Mouse (Mus musculus) heart, embryonic 11.5 days (tissue): ENCODE results near the gene Zc3h15. TPM values are rescaled to one million over a fixed set of nuclear protein-coding genes. Genes with fewer than 3 reads are reported as not detected.

ENCODE experiments used
- ATAC-seq: fragments of 200-750 bp; cut with Nextera tagmentation; replicated peaks from 2 replicates; pipeline ENCODE4 v1.8.0; 2017; ENCODE audit warnings: moderate library complexity; ENCODE audit not compliant: insufficient number of reproducible peaks, low FRiP score, low TSS enrichment
- H3K27ac ChIP-seq: fragments of 300-500 bp; sonication (generic); 2 replicates; pipeline ENCODE4 v1.5.1; 2014; ENCODE audit warnings: mild to moderate bottlenecking, low read depth, low read length
- H3K27me3 ChIP-seq: fragments of 300-500 bp; sonication (generic); 2 replicates; pipeline ENCODE4 v1.6.1; 2014; ENCODE audit warnings: mild to moderate bottlenecking, low read length, mixed read lengths; ENCODE audit not compliant: control insufficient read depth, insufficient read depth
- H3K36me3 ChIP-seq: fragments of 300-500 bp; sonication (generic); 2 replicates; pipeline ENCODE4 v1.6.1; 2014; ENCODE audit warnings: mild to moderate bottlenecking, low read length, moderate library complexity, mixed read lengths; ENCODE audit not compliant: control insufficient read depth, insufficient read depth
- H3K4me1 ChIP-seq: fragments of 300-500 bp; sonication (generic); 2 replicates; pipeline ENCODE4 v1.6.1; 2014; ENCODE audit warnings: low read length; ENCODE audit not compliant: control insufficient read depth, insufficient read depth
- H3K4me2 ChIP-seq: fragments of 300-500 bp; sonication (generic); 2 replicates; pipeline ENCODE4 v1.6.1; 2014; ENCODE audit warnings: mild to moderate bottlenecking, moderate library complexity
- H3K4me3 ChIP-seq: fragments of 300-500 bp; sonication (generic); 2 replicates; pipeline ENCODE4 v1.5.1; 2014; ENCODE audit warnings: low read depth, low read length
- H3K9ac ChIP-seq: fragments of 300-500 bp; sonication (generic); 2 replicates; pipeline ENCODE4 v1.6.1; 2014; ENCODE audit warnings: mild to moderate bottlenecking, low read depth, low read length, moderate library complexity
- H3K9me3 ChIP-seq: fragments of 300-500 bp; sonication (generic); replicated peaks from 2 replicates; pipeline ENCODE4 v1.6.1; 2016; ENCODE audit warnings: low read length; ENCODE audit not compliant: control insufficient read depth
- WGBS: fragments of 180-500 bp; shearing (Covaris S2); extraction: QIAGEN DNeasy Blood & Tissue Kit; methylation state at CpG from one replicate; pipeline ENCODE4 v1.1.7; 2014; ENCODE audit not compliant: insufficient replicate concordance; 5-methylcytosine and 5-hydroxymethylcytosine counted together
- polyA plus RNA-seq: library from polyadenylated mRNA; unstranded; fragments of >200 nt; fragmentation: Nextera tagmentation; extraction: Ambion mirVana; gene quantifications from 2 replicates; pipeline ENCODE4 v1.2.1, GENCODE M21; 2014

Zc3h15 gene
- polyA plus RNA-seq: 109 and 141 TPM in 2 replicates

- H3K4me1 ChIP-seq: peaks cover 2% of the 10 kb centered on the region; the same call in 1 of the 2 replicates
- H3K27ac ChIP-seq: peak within 1 kb of the TSS; percentile 90
- under 1% methylated on average over 87 of the region's 100 CpGs for WGBS
- H3K27me3 ChIP-seq: no peaks in the 10 kb centered on the region
- peak within 1 kb of the TSS; percentile 77 for H3K4me3 ChIP-seq
- no peaks in the 10 kb centered on the region for H3K36me3 ChIP-seq
- H3K9ac ChIP-seq: peak within 1 kb of the TSS; percentile 95
- H3K4me2 ChIP-seq: peak within 1 kb of the TSS; percentile 71
- H3K9me3 ChIP-seq: no peaks in the 10 kb centered on the region
- ATAC-seq: peak; percentile 99
Measured at GRCm38 (mm10) chr2:83644276-83645252, at the start of gene Zc3h15. TSS of gene Zc3h15 (plus strand) at chr2:83644435.

DNA sequence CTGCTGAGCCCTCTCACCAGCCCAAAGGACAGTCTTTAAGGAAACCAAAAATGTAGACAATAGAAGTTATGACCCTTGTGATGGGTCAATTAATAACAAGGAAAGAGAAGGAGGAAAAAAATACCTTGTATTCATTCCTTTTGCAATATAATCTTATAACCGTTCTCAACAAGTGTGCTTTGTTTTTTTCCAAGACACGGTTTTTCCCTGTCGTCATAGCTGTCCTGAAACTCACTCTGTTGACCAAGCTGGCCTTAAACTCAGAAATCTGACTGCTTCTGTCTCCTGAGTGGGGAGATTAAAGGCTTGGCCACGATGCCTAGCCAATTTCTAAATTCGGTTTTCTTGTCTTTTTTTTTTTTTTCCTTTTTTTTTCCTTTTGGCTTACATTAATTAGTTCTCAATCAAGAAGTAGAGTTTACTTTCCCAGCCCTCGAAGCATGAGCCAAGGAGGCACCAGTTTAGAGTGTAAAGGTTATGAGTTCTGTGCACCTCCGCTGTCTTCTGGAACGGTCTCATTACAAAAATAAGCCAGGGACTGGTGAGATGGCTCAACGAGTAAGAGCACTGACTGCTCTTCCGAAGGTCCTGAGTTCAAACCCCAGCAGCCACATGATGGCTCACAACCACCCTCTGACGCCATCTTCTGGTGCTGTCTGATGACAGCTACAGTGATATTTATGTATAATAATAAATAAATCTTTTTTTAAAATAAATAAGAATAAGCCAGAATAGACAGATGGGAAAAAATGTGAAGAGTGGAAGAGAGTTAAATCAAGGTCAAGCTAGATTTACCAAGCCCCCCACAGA lies 23.5 kb upstream of the Zc3h15 start:
- Histone ChIP-seq H3K9ac (no peak overlapping the region), H3K4me2 (no peak overlapping the region), H3K4me3 (no peak overlapping the region), H3K27ac (no peak overlapping the region), H3K9me3 (no peaks in the 10 kb centered on the region), H3K36me3 (no peaks in the 10 kb centered on the region), H3K4me1 (no peaks in the 10 kb centered on the region), H3K27me3 (no peaks in the 10 kb centered on the region)
- 87% methylated on average over 11 of the region's 11 CpGs for WGBS
- ATAC-seq: no peak

- 74% methylated on average over 4 of the region's 4 CpGs for WGBS
- H3K4me1 ChIP-seq: no peaks in the 10 kb centered on the region
- no peak overlapping the region for H3K27ac ChIP-seq
- no peak for ATAC-seq
- no peaks in the 10 kb centered on the region for H3K9me3 ChIP-seq
- H3K9ac ChIP-seq: no peak overlapping the region
- H3K36me3 ChIP-seq: no peaks in the 10 kb centered on the region
- no peaks in the 10 kb centered on the region for H3K27me3 ChIP-seq
- H3K4me3 ChIP-seq: no peak overlapping the region
- no peak overlapping the region for H3K4me2 ChIP-seq
Measured at GRCm38 (mm10) chr2:83621511-83621910, 22.7 kb upstream of the Zc3h15 start.

DNA sequence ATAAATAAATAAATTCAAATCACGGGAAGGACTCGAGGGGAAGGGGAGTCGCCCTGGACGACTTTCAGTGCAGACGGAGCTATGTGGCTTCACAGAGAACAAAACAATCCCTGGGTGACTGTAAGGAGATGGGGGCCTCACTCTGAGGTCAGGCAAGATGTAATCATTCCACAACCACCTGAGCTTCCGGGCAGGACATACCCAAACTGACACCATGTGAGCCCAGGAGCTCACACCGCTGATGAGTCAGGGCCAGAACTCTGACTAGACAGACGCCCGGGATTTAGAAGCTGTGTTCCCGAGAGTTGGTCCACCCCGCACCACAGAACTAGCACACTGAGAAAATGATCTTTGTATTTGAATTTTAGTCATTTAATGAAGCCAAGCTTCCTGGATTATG lies 21.4 kb upstream of the Zc3h15 start:
- Histone ChIP-seq H3K4me1 (no peaks in the 10 kb centered on the region), H3K9me3 (no peaks in the 10 kb centered on the region), H3K4me2 (peak overlapping the region; percentile 25), H3K27ac (no peak overlapping the region), H3K4me3 (no peak overlapping the region), H3K9ac (no peak overlapping the region), H3K36me3 (no peaks in the 10 kb centered on the region), H3K27me3 (no peaks in the 10 kb centered on the region)
- ATAC-seq: no peak
- 41% methylated on average over 11 of the region's 11 CpGs for WGBS

DNA sequence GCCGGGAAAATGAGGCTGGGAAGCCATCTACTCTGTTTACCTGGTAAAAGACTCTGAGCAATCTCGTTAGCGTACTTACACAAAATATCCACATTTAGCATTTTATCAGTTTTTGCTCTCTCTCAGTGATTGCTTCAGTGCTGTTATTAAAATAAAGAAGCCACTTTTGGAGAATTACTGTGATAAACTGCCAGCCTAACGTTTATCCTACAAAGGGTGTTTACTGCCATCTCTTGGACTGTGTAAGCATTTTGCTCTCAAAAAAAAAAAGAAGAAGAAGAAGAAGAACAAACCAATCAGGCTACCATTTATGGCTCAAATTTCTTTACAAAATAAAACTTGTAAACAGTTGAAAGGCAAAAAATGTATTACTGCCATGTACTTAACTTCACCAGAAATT lies 20.2 kb upstream of the Zc3h15 start:
- no peaks in the 10 kb centered on the region for H3K9me3 ChIP-seq
- no peaks in the 10 kb centered on the region for H3K27me3 ChIP-seq
- no peaks in the 10 kb centered on the region for H3K36me3 ChIP-seq
- no peak overlapping the region for H3K9ac ChIP-seq
- no peak overlapping the region for H3K4me2 ChIP-seq
- no peak overlapping the region for H3K4me3 ChIP-seq
- no peaks in the 10 kb centered on the region for H3K4me1 ChIP-seq
- no peak overlapping the region for H3K27ac ChIP-seq
- no peak for ATAC-seq
- 74% methylated on average over 4 of the region's 4 CpGs for WGBS

DNA sequence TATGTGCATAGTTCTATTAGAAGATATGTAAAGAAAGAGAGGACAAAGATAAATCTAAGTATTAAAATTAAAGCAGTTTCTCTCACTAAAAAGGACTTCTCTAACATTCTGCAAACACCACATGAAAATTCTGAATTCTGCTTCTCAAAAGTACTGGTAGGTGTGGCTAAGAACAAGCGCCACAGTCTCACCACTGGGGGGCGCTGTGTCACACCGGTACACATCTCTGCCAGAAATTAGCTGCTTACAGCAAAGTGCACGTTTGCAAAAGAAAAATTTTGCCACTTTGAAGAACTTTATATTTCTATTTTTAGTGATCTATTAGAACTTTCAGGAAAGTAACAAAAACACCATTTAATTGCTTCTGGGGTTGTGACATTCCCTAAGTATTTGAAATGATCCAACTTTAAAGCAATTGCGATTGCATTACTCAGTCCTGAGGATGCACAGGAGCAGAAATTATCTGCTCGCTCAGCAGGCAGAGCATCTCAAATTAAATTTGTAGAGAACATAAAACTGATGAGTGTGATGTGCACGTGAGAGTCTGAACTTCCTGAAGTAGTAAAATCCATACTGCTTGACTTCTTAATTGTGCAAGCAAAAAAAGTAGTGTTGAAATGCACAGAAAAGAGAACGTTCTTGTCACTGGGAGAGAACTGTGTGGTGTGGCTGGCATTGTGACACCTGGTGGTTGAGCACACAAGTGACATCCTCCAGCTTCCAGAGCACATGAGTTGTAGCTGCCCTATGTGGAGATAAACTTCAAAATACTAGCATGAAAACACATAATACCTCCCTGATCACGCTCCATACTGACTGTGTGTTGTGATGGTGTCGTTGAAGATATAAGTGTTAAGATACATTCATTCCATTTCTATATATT lies 18.8 kb upstream of the Zc3h15 start:
- Histone ChIP-seq H3K27ac (no peak overlapping the region), H3K4me2 (peak overlapping the region; percentile 38), H3K27me3 (no peaks in the 10 kb centered on the region), H3K4me3 (no peak overlapping the region), H3K4me1 (no peaks in the 10 kb centered on the region), H3K9me3 (no peaks in the 10 kb centered on the region), H3K36me3 (no peaks in the 10 kb centered on the region), H3K9ac (no peak overlapping the region)
- 29% methylated on average over 10 of the region's 10 CpGs for WGBS
- no peak for ATAC-seq

DNA sequence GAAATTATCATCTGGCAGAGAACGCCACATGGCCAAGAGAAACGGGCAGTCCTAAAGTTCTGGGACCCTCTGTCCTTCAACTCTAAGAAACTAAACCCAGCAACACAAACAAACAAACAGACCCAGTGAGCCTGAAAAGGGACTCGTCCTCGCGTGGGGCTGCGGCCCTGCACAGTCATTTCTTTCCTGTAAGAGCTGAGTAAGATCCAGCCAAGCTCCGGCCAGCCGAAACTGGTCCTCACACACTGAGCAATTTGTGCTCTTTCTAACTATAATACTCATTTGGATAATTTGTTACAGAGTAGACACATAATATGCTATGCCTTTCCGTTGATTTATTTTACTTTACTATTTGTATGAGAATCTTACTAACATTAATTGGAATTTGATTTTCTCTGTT lies 17.4 kb upstream of the Zc3h15 start:
- H3K9me3 ChIP-seq: no peaks in the 10 kb centered on the region
- no peak overlapping the region for H3K4me3 ChIP-seq
- no peak overlapping the region for H3K9ac ChIP-seq
- H3K36me3 ChIP-seq: no peaks in the 10 kb centered on the region
- ATAC-seq: no peak
- H3K27me3 ChIP-seq: no peaks in the 10 kb centered on the region
- no peak overlapping the region for H3K4me2 ChIP-seq
- 81% methylated on average over 9 of the region's 9 CpGs for WGBS
- no peaks in the 10 kb centered on the region for H3K4me1 ChIP-seq
- no peak overlapping the region for H3K27ac ChIP-seq

DNA sequence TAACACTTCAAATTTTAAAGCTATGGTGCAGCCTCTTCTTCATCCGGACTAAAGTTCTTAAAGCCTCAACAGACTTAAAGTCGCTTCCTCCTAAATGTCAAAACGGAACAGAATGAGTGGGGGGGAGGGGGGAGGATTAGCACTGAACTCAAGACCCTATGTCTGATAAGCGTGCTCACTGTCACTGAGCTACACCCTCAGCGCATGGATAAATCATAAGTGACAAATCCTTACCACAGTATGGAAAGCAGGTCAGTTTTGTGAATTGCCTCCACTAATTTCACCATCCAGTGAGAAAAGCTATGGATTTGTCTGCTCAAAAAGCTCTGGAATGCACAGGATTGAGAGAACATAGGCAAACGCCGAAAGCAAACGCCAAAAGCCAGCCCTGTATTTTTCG lies 16.7 kb upstream of the Zc3h15 start:
- WGBS: 78% methylated on average over 9 of the region's 9 CpGs
- no peak overlapping the region for H3K4me3 ChIP-seq
- H3K27ac ChIP-seq: no peak overlapping the region
- H3K9me3 ChIP-seq: no peaks in the 10 kb centered on the region
- H3K4me1 ChIP-seq: no peaks in the 10 kb centered on the region
- H3K4me2 ChIP-seq: no peak overlapping the region
- ATAC-seq: no peak
- H3K9ac ChIP-seq: no peak overlapping the region
- H3K27me3 ChIP-seq: no peaks in the 10 kb centered on the region
- H3K36me3 ChIP-seq: no peaks in the 10 kb centered on the region
